Mouse (Mus musculus) erythroblast, embryonic 14.5 days (primary cell): ENCODE results near the gene Aff3.

Experiments used
- GATA1 ChIP-seq: IDR thresholded peaks from 2 replicates; pipeline ENCODE4 v1.6.1; 2012; ENCODE audit warnings: low read length, inconsistent platforms, mixed read lengths
- TAL1 ChIP-seq: IDR thresholded peaks from 3 replicates; pipeline ENCODE4 v1.6.1; 2012; ENCODE audit warnings: low read length, inconsistent platforms, mixed read lengths

GRCm38 (mm10) chr1:38367404-38368080 is 297.2 kb downstream of the Aff3 start:
- no peak for TF ChIP-seq TAL1
- no peak for TF ChIP-seq GATA1
